Mouse (Mus musculus) heart, embryonic 11.5 days (tissue): ENCODE measurements at regions not wholly inside any gene's neighbourhood (a gene's known extent, or its start where the extent isn't known, plus 50 kb on each side); places are given as distances from the start of the nearest gene placed in this dataset.

ENCODE experiments used
- ATAC-seq: fragments of 200-750 bp; cut with Nextera tagmentation; replicated peaks from 2 replicates; pipeline ENCODE4 v1.8.0; 2017; ENCODE audit warnings: moderate library complexity; ENCODE audit not compliant: insufficient number of reproducible peaks, low FRiP score, low TSS enrichment
- H3K27ac ChIP-seq: fragments of 300-500 bp; sonication (generic); 2 replicates; pipeline ENCODE4 v1.5.1; 2014; ENCODE audit warnings: mild to moderate bottlenecking, low read depth, low read length
- H3K27me3 ChIP-seq: fragments of 300-500 bp; sonication (generic); 2 replicates; pipeline ENCODE4 v1.6.1; 2014; ENCODE audit warnings: mild to moderate bottlenecking, low read length, mixed read lengths; ENCODE audit not compliant: control insufficient read depth, insufficient read depth
- H3K36me3 ChIP-seq: fragments of 300-500 bp; sonication (generic); 2 replicates; pipeline ENCODE4 v1.6.1; 2014; ENCODE audit warnings: mild to moderate bottlenecking, low read length, moderate library complexity, mixed read lengths; ENCODE audit not compliant: control insufficient read depth, insufficient read depth
- H3K4me1 ChIP-seq: fragments of 300-500 bp; sonication (generic); 2 replicates; pipeline ENCODE4 v1.6.1; 2014; ENCODE audit warnings: low read length; ENCODE audit not compliant: control insufficient read depth, insufficient read depth
- H3K4me2 ChIP-seq: fragments of 300-500 bp; sonication (generic); 2 replicates; pipeline ENCODE4 v1.6.1; 2014; ENCODE audit warnings: mild to moderate bottlenecking, moderate library complexity
- H3K4me3 ChIP-seq: fragments of 300-500 bp; sonication (generic); 2 replicates; pipeline ENCODE4 v1.5.1; 2014; ENCODE audit warnings: low read depth, low read length
- H3K9ac ChIP-seq: fragments of 300-500 bp; sonication (generic); 2 replicates; pipeline ENCODE4 v1.6.1; 2014; ENCODE audit warnings: mild to moderate bottlenecking, low read depth, low read length, moderate library complexity
- H3K9me3 ChIP-seq: fragments of 300-500 bp; sonication (generic); replicated peaks from 2 replicates; pipeline ENCODE4 v1.6.1; 2016; ENCODE audit warnings: low read length; ENCODE audit not compliant: control insufficient read depth
- WGBS: fragments of 180-500 bp; shearing (Covaris S2); extraction: QIAGEN DNeasy Blood & Tissue Kit; methylation state at CpG from one replicate; pipeline ENCODE4 v1.1.7; 2014; ENCODE audit not compliant: insufficient replicate concordance; 5-methylcytosine and 5-hydroxymethylcytosine counted together

GRCm38 (mm10) chr4:127862875-127863274, 107.9 kb downstream of the CK137956 start:
- Histone ChIP-seq H3K9me3 (0 out of 2 replicates have a peak, but pooled peaks cover 2% of the 10 kb centered on the region), H3K4me3 (no peak overlapping the region), H3K27ac (no peak overlapping the region), H3K4me2 (no peak overlapping the region), H3K4me1 (no peaks in the 10 kb centered on the region), H3K9ac (no peak overlapping the region), H3K36me3 (no peaks in the 10 kb centered on the region), H3K27me3 (no peaks in the 10 kb centered on the region)
- ATAC-seq = no peak
- 77% methylated on average over 5 of the region's 5 CpGs for WGBS

DNA sequence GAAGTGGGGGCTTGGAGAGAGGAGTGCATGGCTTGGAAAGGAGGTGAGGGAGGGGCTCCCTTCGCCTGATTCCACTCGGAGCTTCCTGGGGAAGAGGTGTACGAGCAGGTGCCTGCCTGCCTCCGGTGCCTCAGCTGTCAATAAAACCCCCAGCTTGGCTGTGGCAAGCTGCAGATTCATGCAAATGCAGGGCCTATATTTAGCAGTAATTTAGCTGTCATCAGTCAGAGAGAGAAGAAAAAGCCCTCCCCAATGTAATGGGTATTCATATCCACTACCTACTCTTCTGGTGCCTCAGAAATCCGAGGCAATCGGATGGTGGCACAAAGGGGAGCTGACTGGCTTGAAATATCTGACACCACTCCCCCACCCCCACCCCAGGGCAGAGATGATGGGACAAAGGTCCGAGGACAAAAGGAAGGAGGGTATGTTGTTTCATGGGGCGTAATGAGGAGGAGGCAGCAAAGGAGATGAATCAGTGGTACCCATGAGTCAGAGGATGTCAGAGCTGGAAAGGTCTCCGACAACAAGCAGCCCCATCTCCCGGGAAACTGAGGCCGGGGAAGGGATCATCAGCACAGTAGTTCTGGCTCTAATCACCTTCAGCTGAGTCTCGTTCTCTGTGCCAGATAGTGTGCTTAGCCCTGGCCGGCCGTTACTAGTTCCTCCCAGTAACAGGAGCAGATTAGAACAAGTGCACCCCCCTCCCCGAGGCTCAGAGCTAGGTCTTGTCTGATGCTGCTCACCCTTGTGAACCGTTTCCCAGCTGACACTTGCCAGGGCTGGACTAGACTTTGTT, 109.2 kb downstream of the CK137956 start:
- no peak overlapping the region for H3K4me3 ChIP-seq
- 55% methylated on average over 16 of the region's 16 CpGs for WGBS
- no peak overlapping the region for H3K27ac ChIP-seq
- no peaks in the 10 kb centered on the region for H3K27me3 ChIP-seq
- no peak for ATAC-seq
- no peak overlapping the region for H3K4me2 ChIP-seq
- no peak overlapping the region for H3K9ac ChIP-seq
- no peaks in the 10 kb centered on the region for H3K4me1 ChIP-seq
- no peaks in the 10 kb centered on the region for H3K36me3 ChIP-seq
- no peaks in the 10 kb centered on the region for H3K9me3 ChIP-seq

DNA sequence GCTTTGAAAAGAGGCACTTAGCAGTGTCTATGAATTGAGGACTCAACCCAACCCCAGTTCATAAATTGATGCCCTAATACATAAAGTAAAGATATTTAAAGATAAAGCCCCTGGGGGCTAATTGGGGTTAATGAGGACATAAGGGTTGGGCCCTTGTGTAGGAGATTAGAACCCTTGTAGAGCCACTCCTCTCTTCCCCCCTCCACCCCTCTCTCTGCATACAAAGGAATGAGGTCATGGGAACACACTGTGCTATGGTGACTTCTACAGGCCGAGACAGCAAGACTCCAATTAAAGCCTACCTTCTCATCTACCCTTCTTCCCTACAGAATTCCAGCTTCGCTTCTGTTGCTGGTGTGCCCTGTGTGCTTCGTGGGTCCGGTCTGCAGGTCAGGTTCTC, 110.5 kb downstream of the CK137956 start:
- Histone ChIP-seq H3K4me3 (no peak overlapping the region), H3K9me3 (no peaks in the 10 kb centered on the region), H3K4me1 (no peaks in the 10 kb centered on the region), H3K36me3 (no peaks in the 10 kb centered on the region), H3K27ac (no peak overlapping the region), H3K4me2 (no peak overlapping the region), H3K9ac (no peak overlapping the region), H3K27me3 (no peaks in the 10 kb centered on the region)
- ATAC-seq = no peak
- 86% methylated on average over 4 of the region's 4 CpGs for WGBS

DNA sequence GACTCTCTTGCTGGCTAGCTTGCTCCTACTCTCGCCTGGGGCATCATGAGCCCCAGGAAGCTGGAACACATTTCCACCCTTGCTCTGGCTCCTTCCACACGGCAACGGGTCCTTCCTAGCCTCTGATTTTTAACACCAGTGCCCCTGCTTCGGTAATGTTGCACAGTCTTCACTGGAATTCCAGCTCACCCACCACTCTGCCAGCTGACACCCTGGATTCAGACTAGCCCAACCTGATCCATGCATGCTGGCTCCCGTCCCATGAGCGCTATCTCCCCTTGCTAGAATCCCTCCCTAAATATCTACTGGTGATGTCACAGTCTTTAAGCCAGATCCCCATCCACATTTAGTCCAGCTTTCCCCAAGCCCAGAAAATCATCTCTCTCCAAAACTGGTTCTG, 111.2 kb downstream of the CK137956 start:
- H3K4me1 ChIP-seq = no peaks in the 10 kb centered on the region
- WGBS = 80% methylated on average over 6 of the region's 6 CpGs
- no peak for ATAC-seq
- H3K9me3 ChIP-seq = no peaks in the 10 kb centered on the region
- no peak overlapping the region for H3K4me2 ChIP-seq
- H3K36me3 ChIP-seq = no peaks in the 10 kb centered on the region
- H3K4me3 ChIP-seq = no peak overlapping the region
- H3K9ac ChIP-seq = no peak overlapping the region
- no peaks in the 10 kb centered on the region for H3K27me3 ChIP-seq
- H3K27ac ChIP-seq = no peak overlapping the region

- no peak overlapping the region for H3K27ac ChIP-seq
- H3K9me3 ChIP-seq = no peaks in the 10 kb centered on the region
- no peak overlapping the region for H3K4me2 ChIP-seq
- H3K27me3 ChIP-seq = no peaks in the 10 kb centered on the region
- WGBS = 80% methylated on average over 3 of the region's 3 CpGs
- H3K9ac ChIP-seq = no peak overlapping the region
- no peak overlapping the region for H3K4me3 ChIP-seq
- no peak for ATAC-seq
- no peaks in the 10 kb centered on the region for H3K36me3 ChIP-seq
- no peaks in the 10 kb centered on the region for H3K4me1 ChIP-seq
These were observed 112.2 kb downstream of the CK137956 start for GRCm38 (mm10) chr4:127858566-127858965.

GRCm38 (mm10) chr4:127855836-127856235, 114.9 kb downstream of the CK137956 start:
- ATAC-seq = no peak
- Histone ChIP-seq H3K4me2 (no peak overlapping the region), H3K9me3 (0 out of 2 replicates have a peak, but pooled peaks cover 2% of the 10 kb centered on the region), H3K27me3 (no peaks in the 10 kb centered on the region), H3K27ac (no peak overlapping the region), H3K9ac (no peak overlapping the region), H3K4me3 (no peak overlapping the region), H3K4me1 (no peaks in the 10 kb centered on the region), H3K36me3 (no peaks in the 10 kb centered on the region)
- 92% methylated on average over 1 of the region's 1 CpGs for WGBS

GRCm38 (mm10) chr4:127854776-127855409, 115.9 kb downstream of the CK137956 start:
- no peaks in the 10 kb centered on the region for H3K36me3 ChIP-seq
- no peak overlapping the region for H3K4me2 ChIP-seq
- H3K9ac ChIP-seq = no peak overlapping the region
- 0 out of 2 replicates have a peak, but pooled peaks cover 2% of the 10 kb centered on the region for H3K9me3 ChIP-seq
- no peaks in the 10 kb centered on the region for H3K4me1 ChIP-seq
- H3K27me3 ChIP-seq = no peaks in the 10 kb centered on the region
- H3K4me3 ChIP-seq = no peak overlapping the region
- 65% methylated on average over 3 of the region's 3 CpGs for WGBS
- H3K27ac ChIP-seq = no peak overlapping the region
- ATAC-seq = no peak

DNA sequence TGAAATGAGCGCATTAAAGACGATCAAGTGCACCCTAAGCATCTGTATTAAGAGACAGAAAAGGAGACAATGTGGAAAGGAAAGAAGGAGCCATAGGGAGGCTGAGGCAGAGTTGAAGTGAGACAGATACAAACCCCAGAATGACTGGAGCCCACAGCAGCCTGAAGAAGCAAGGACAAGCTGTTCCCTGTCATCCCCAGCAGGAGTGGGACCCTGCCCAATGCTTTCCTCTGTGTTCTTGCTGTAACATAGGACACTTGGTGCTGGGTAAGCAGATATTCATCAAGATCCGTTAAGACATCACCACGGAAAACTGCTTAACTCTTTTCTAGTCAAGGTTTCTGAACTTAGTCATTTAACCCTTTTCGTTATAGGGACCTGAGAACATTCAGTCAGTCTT, 121.4 kb downstream of the CK137956 start:
- H3K4me2 ChIP-seq = no peak overlapping the region
- no peak for ATAC-seq
- WGBS = 79% methylated on average over 5 of the region's 5 CpGs
- no peaks in the 10 kb centered on the region for H3K4me1 ChIP-seq
- no peak overlapping the region for H3K27ac ChIP-seq
- H3K9me3 ChIP-seq = 0 out of 2 replicates have a peak, but pooled peaks cover 2% of the 10 kb centered on the region
- no peak overlapping the region for H3K4me3 ChIP-seq
- H3K9ac ChIP-seq = no peak overlapping the region
- H3K36me3 ChIP-seq = no peaks in the 10 kb centered on the region
- H3K27me3 ChIP-seq = no peaks in the 10 kb centered on the region
